Mouse (Mus musculus) heart, postnatal 0 days (tissue): ENCODE results near the gene Aspg. TPM values are rescaled to one million over a fixed set of nuclear protein-coding genes. Genes with fewer than 3 reads are reported as not detected.

ENCODE experiments used
- ATAC-seq: fragments of 200-750 bp; cut with Nextera tagmentation; 2 replicates; pipeline ENCODE4 v1.8.0; 2017; ENCODE audit warnings: low read depth, moderate number of reproducible peaks, moderate library complexity; ENCODE audit not compliant: insufficient read depth
- DNase-seq: peaks from one replicate; pipeline ENCODE4 v3.0.0-alpha.2; 2016; ENCODE audit warnings: low spot score
- H3K27ac ChIP-seq: fragments of 300-500 bp; sonication (generic); 2 replicates; pipeline ENCODE4 v1.5.1; 2014; ENCODE audit warnings: low read depth, mild to moderate bottlenecking
- H3K27me3 ChIP-seq: fragments of 300-500 bp; sonication (generic); 2 replicates; pipeline ENCODE4 v1.6.1; 2014; ENCODE audit warnings: low read length, mixed read lengths; ENCODE audit not compliant: control insufficient read depth, insufficient read depth
- H3K36me3 ChIP-seq: fragments of 300-500 bp; sonication (generic); replicated peaks from 2 replicates; pipeline ENCODE4 v1.6.1; 2014; ENCODE audit warnings: low read length, mixed read lengths; ENCODE audit not compliant: control insufficient read depth, insufficient read depth
- H3K4me1 ChIP-seq: fragments of 300-500 bp; sonication (generic); 2 replicates; pipeline ENCODE4 v1.6.1; 2014; ENCODE audit warnings: antibody characterized with exemption; ENCODE audit not compliant: control insufficient read depth, insufficient read depth
- H3K4me2 ChIP-seq: fragments of 300-500 bp; sonication (generic); 2 replicates; pipeline ENCODE4 v1.6.1; 2014; ENCODE audit warnings: low read depth, mild to moderate bottlenecking, low read length, moderate library complexity
- H3K4me3 ChIP-seq: fragments of 300-500 bp; sonication (generic); 2 replicates; pipeline ENCODE4 v1.5.1; 2014; ENCODE audit warnings: low read depth, low read length
- H3K9ac ChIP-seq: fragments of 300-500 bp; sonication (generic); replicated peaks from 2 replicates; pipeline ENCODE4 v1.6.1; 2014; ENCODE audit warnings: low read depth, low read length, mixed read lengths
- H3K9me3 ChIP-seq: fragments of 300-500 bp; sonication (generic); replicated peaks from 2 replicates; pipeline ENCODE4 v1.6.1; 2016; ENCODE audit warnings: low read length; ENCODE audit not compliant: control insufficient read depth
- CTCF ChIP-seq: IDR thresholded peaks from 2 replicates; pipeline ENCODE4 v1.5.1; 2016; ENCODE audit warnings: antibody characterized with exemption, control low read depth, low read depth
- EP300 ChIP-seq: IDR thresholded peaks from 2 replicates; pipeline ENCODE4 v1.6.1; 2016; ENCODE audit warnings: antibody characterized with exemption, low read depth
- WGBS: fragments of 180-500 bp; shearing (Covaris S2); extraction: QIAGEN DNeasy Blood & Tissue Kit; methylation state at CpG from one replicate; pipeline ENCODE4 v1.1.7; 2014; 5-methylcytosine and 5-hydroxymethylcytosine counted together
- polyA plus RNA-seq: library from polyadenylated mRNA; unstranded; fragments of >200 nt; fragmentation: Nextera tagmentation; extraction: Ambion mirVana; gene quantifications from 2 replicates; pipeline ENCODE4 v1.2.1, GENCODE M21; 2015
- total RNA-seq: library from RNA; depleted of rRNA; stranded (reverse); fragments of >200 nt; gene quantifications from 2 replicates; pipeline ENCODE4 v1.2.3, GENCODE M21; 2014; ENCODE audit warnings: low replicate concordance; rRNA removed

Aspg gene
- total RNA-seq: 0.04 and 3.6 TPM in 2 replicates
- polyA plus RNA-seq: 0.08 and 0.11 TPM in 2 replicates

DNA sequence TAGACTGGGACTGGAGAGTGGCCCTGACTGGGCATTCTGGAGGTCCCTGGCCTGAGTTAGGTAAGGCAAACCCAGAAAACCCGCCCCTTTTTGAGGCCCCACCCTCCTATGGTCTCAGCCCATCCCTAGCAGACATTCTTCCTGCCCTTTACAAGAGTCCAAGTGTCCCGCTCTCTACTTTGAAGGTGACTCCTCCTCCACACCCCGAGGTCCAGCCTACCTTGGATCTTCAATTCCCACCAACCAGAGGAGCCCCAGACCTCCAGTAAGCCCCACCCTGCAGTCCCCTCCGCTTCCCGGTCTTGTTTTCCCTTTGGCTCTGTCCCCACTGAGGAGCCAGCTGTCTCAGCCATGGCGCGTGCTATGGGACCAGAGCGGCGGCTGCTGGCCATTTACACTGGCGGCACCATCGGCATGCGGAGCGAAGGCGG is at the start of gene Aspg:
TSS of gene Aspg (plus strand) at position 139 of the 431 bp plus-strand sequence.
- H3K4me2 ChIP-seq: peak within 1 kb of the TSS; percentile 33; the same call in 1 of the 2 replicates
- peak; percentile 58 for ATAC-seq
- 0 out of 2 replicates have a peak within 1 kb of the TSS, but pooled peaks have one; percentile 3 for H3K4me3 ChIP-seq
- H3K36me3 ChIP-seq: no peaks in the 10 kb centered on the region
- DNase-seq: peak; percentile 15
- H3K4me1 ChIP-seq: 0 out of 2 replicates have a peak, but pooled peaks cover 8% of the 10 kb centered on the region
- peaks cover 26% of the 10 kb centered on the region for H3K27me3 ChIP-seq
- no peak within 1 kb of the TSS for H3K9ac ChIP-seq
- H3K9me3 ChIP-seq: no peaks in the 10 kb centered on the region
- TF ChIP-seq EP300 (no peak), CTCF (no peak)
- WGBS: 1% methylated on average over 14 of the region's 14 CpGs
- H3K27ac ChIP-seq: no peak within 1 kb of the TSS

DNA sequence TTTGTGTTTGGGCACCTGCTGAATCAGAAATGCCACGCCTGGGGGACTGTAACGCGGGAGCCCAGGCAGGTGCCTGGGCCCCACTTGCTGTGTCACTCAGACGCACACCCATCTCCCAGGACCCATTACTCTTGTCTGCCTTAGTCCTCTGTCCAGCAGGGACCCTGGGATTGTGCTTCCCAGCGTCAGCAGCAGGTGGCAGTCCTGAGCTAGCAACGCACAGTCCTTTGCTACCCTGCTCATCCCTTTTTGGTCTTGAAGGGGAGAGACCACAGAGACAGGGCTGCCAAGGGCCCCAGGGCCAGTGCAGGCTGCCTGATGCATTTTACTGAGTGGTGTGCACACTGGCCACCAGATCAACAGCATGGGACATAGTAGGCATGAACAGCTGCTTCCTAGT is 28.8 kb upstream of the Aspg start:
- Histone ChIP-seq H3K4me1 (no peaks in the 10 kb centered on the region), H3K4me2 (no peak overlapping the region), H3K9ac (no peak overlapping the region), H3K27me3 (no peaks in the 10 kb centered on the region), H3K4me3 (no peak overlapping the region), H3K27ac (no peak overlapping the region), H3K9me3 (no peaks in the 10 kb centered on the region), H3K36me3 (no peaks in the 10 kb centered on the region)
- TF ChIP-seq EP300 (no peak), CTCF (peak; percentile 87)
- DNase-seq: peak; percentile 35
- ATAC-seq: peak; percentile 47; the same call in 1 of the 2 replicates
- 10% methylated on average over 6 of the region's 6 CpGs for WGBS

DNA sequence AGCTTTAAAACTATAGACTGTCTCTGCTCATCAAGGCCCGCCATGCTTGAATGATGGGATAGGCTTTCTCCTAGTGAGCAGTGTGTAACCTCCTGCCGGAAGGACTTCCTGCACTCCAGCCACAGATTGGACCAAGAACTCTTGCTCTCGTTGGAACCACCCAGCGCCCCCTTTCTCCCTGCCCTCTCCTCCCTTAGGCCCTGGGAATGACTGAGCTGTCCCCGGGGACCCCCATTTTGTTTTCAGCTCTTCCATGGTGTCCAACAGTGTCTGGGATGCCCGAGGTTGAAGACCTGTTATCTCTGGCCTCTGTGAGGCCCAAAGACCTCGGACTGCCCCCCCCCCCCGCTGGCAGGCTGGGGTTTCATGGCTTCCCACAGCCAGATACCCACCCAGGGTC is 26.6 kb upstream of the Aspg start:
- 56% methylated on average over 8 of the region's 8 CpGs for WGBS
- no peak for ATAC-seq
- TF ChIP-seq EP300 (no peak), CTCF (no peak)

GRCm38 (mm10) chr12:112080911-112081310 is 25.6 kb upstream of the Aspg start:
- no peak for ATAC-seq
- H3K27ac ChIP-seq: no peak overlapping the region
- DNase-seq: no peak
- H3K9ac ChIP-seq: no peak overlapping the region
- no peaks in the 10 kb centered on the region for H3K27me3 ChIP-seq
- no peak overlapping the region for H3K4me3 ChIP-seq
- no peaks in the 10 kb centered on the region for H3K4me1 ChIP-seq
- no peaks in the 10 kb centered on the region for H3K9me3 ChIP-seq
- WGBS: 78% methylated on average over 4 of the region's 4 CpGs
- H3K4me2 ChIP-seq: no peak overlapping the region
- TF ChIP-seq EP300 (no peak), CTCF (no peak)
- no peaks in the 10 kb centered on the region for H3K36me3 ChIP-seq

More for the DNA sequence above, 26.6 kb upstream of the Aspg start:
- DNase-seq: no peak
- H3K4me3 ChIP-seq: no peak overlapping the region
- no peaks in the 10 kb centered on the region for H3K4me1 ChIP-seq
- no peaks in the 10 kb centered on the region for H3K27me3 ChIP-seq
- H3K9ac ChIP-seq: no peak overlapping the region
- no peak overlapping the region for H3K27ac ChIP-seq
- H3K36me3 ChIP-seq: no peaks in the 10 kb centered on the region
- no peak overlapping the region for H3K4me2 ChIP-seq
- no peaks in the 10 kb centered on the region for H3K9me3 ChIP-seq

- Histone ChIP-seq H3K9ac (no peak overlapping the region), H3K4me1 (no peaks in the 10 kb centered on the region), H3K36me3 (no peaks in the 10 kb centered on the region), H3K27ac (no peak overlapping the region), H3K9me3 (no peaks in the 10 kb centered on the region), H3K27me3 (no peaks in the 10 kb centered on the region), H3K4me2 (no peak overlapping the region), H3K4me3 (no peak overlapping the region)
- WGBS: 34% methylated on average over 1 of the region's 1 CpGs
- DNase-seq (no peak), ATAC-seq (no peak)
- no peak for TF ChIP-seq CTCF
- no peak for TF ChIP-seq EP300
Measured at GRCm38 (mm10) chr12:112082241-112082640, 24.2 kb upstream of the Aspg start.

GRCm38 (mm10) chr12:112086250-112086649 is 20.2 kb upstream of the Aspg start:
- TF ChIP-seq EP300 (no peak), CTCF (no peak)
- WGBS: 79% methylated on average over 3 of the region's 3 CpGs

More at GRCm38 (mm10) chr12:112086250-112086649, 20.2 kb upstream of the Aspg start:
- H3K9ac ChIP-seq: no peak overlapping the region
- ATAC-seq (no peak), DNase-seq (no peak)
- H3K4me1 ChIP-seq: no peaks in the 10 kb centered on the region
- no peaks in the 10 kb centered on the region for H3K27me3 ChIP-seq
- no peaks in the 10 kb centered on the region for H3K36me3 ChIP-seq
- H3K27ac ChIP-seq: no peak overlapping the region
- no peak overlapping the region for H3K4me3 ChIP-seq
- no peak overlapping the region for H3K4me2 ChIP-seq
- no peaks in the 10 kb centered on the region for H3K9me3 ChIP-seq
